Mouse (Mus musculus) layer of hippocampus, adult 2 months (tissue): ENCODE data around the gene Ndufb2. TPM values are rescaled to one million over a fixed set of nuclear protein-coding genes. Genes with fewer than 3 reads are reported as not detected.
A peak's percentile ranks its signal among the peaks of the same experiment; 100 is the strongest.

ENCODE experiments used
- DNase-seq, 2 experiments: peaks; one replicate each; pipeline ENCODE4 v3.0.0; 2022; ENCODE audit warnings: low spot score in 2 of 2
- H3K27ac ChIP-seq: fragments of 200-600 bp; 2 replicates; pipeline ENCODE4 v1.8.1; 2022
- H3K4me3 ChIP-seq: fragments of 200-600 bp; 2 replicates; pipeline ENCODE4 v1.8.1; 2022; ENCODE audit warnings: mild to moderate bottlenecking
- CTCF ChIP-seq: fragments of 200-600 bp; conservative IDR thresholded peaks from 2 replicates; pipeline ENCODE4 v1.8.1; 2022; ENCODE audit warnings: antibody characterized with exemption, mild to moderate bottlenecking, moderate library complexity
- total RNA-seq, 2 experiments: library from RNA; stranded (reverse); gene quantifications; 2 replicates each; pipeline ENCODE4 v1.2.3; 2021

The Ndufb2 gene
- total RNA-seq, 2 experiments from 2014 or later: 167 to 192 TPM

- Histone ChIP-seq H3K27ac (no peak overlapping the region), H3K4me3 (no peak overlapping the region)
- no peak for TF ChIP-seq CTCF
- DNase-seq: no peak
These were observed 33.0 kb upstream of the Ndufb2 start for GRCm38 (mm10) chr6:39559276-39559939.

- Histone ChIP-seq H3K4me3 (no peak overlapping the region; the same call in 1 of the 2 replicates), H3K27ac (no peak overlapping the region)
- DNase-seq: peak; percentile 91 to 92
- peak; percentile 93 for TF ChIP-seq CTCF
These were observed 30.0 kb upstream of the Ndufb2 start for GRCm38 (mm10) chr6:39562166-39563015.

- peak; percentile 92 for TF ChIP-seq CTCF
- Histone ChIP-seq H3K27ac (no peak overlapping the region), H3K4me3 (no peak overlapping the region)
- peak; percentile 35 to 48 for DNase-seq
These were observed 24.8 kb upstream of the Ndufb2 start for GRCm38 (mm10) chr6:39567528-39567927.

- H3K4me3 ChIP-seq: no peak overlapping the region
- TF ChIP-seq CTCF: no peak
- DNase-seq: no peak
- no peak overlapping the region for H3K27ac ChIP-seq
These were observed 21.9 kb upstream of the Ndufb2 start for GRCm38 (mm10) chr6:39570426-39570825.

GRCm38 (mm10) chr6:39573791-39574554, 18.4 kb upstream of the Ndufb2 start, which contains the start of gene Adck2:
Adck2 (plus strand) TSS chr6:39573873.
- H3K4me3 ChIP-seq: peak within 1 kb of the TSS; percentile 91
- peak; percentile 76 to 85 for DNase-seq
- peak; percentile 56 for TF ChIP-seq CTCF

GRCm38 (mm10) chr6:39574555-39574869, 17.9 kb upstream of the Ndufb2 start:
- TF ChIP-seq CTCF: no peak
- peak overlapping the region; percentile 91 for H3K4me3 ChIP-seq
- DNase-seq: no peak
- peak overlapping the region; percentile 97 for H3K27ac ChIP-seq

More at GRCm38 (mm10) chr6:39573791-39574554, 18.4 kb upstream of the Ndufb2 start, which contains the start of gene Adck2:
- H3K27ac ChIP-seq: peak within 1 kb of the TSS; percentile 97

GRCm38 (mm10) chr6:39574951-39575350, 17.4 kb upstream of the Ndufb2 start:
- H3K27ac ChIP-seq: 0 out of 2 replicates have a peak overlapping the region, but pooled peaks have one; percentile 97
- no peak for TF ChIP-seq CTCF

GRCm38 (mm10) chr6:39579552-39579951, 12.8 kb upstream of the Ndufb2 start:
- Histone ChIP-seq H3K27ac (no peak overlapping the region), H3K4me3 (no peak overlapping the region)
- no peak for TF ChIP-seq CTCF
- no peak for DNase-seq

More at GRCm38 (mm10) chr6:39574951-39575350, 17.4 kb upstream of the Ndufb2 start:
- no peak for DNase-seq
- H3K4me3 ChIP-seq: peak overlapping the region; percentile 91

- Histone ChIP-seq H3K27ac (no peak overlapping the region), H3K4me3 (no peak overlapping the region)
- TF ChIP-seq CTCF: no peak
- DNase-seq: no peak
These were observed 11.8 kb upstream of the Ndufb2 start for GRCm38 (mm10) chr6:39580558-39580957.

- no peak for DNase-seq
These were observed 11.1 kb upstream of the Ndufb2 start for GRCm38 (mm10) chr6:39581087-39581784.

GRCm38 (mm10) chr6:39585517-39585916, 6.9 kb upstream of the Ndufb2 start, which contains the start of gene Gm42420:
Gm42420 (plus strand) TSS chr6:39585753.
- no peak within 1 kb of the TSS for H3K4me3 ChIP-seq
- no peak for TF ChIP-seq CTCF
- H3K27ac ChIP-seq: no peak within 1 kb of the TSS
- DNase-seq: no peak

More at GRCm38 (mm10) chr6:39581087-39581784, 11.1 kb upstream of the Ndufb2 start:
- no peak overlapping the region for H3K27ac ChIP-seq
- TF ChIP-seq CTCF: no peak
- no peak overlapping the region for H3K4me3 ChIP-seq

- no peak for DNase-seq
- H3K4me3 ChIP-seq: no peak overlapping the region; the same call in 1 of the 2 replicates
- no peak for TF ChIP-seq CTCF
- 0 out of 2 replicates have a peak overlapping the region, but pooled peaks have one; percentile 100 for H3K27ac ChIP-seq
These were observed 893 bp upstream of the Ndufb2 start for GRCm38 (mm10) chr6:39591481-39591880.
